Mouse (Mus musculus) limb, embryonic 15.5 days (tissue): ENCODE measurements at regions not wholly inside any gene's neighbourhood (a gene's known extent, or its start where the extent isn't known, plus 50 kb on each side); places are given as distances from the start of the nearest gene placed in this dataset.

ENCODE experiments used
- ATAC-seq: fragments of 200-750 bp; cut with Nextera tagmentation; 2 replicates; pipeline ENCODE4 v1.8.0; 2017; ENCODE audit warnings: low read depth, moderate TSS enrichment; ENCODE audit not compliant: insufficient number of reproducible peaks, low FRiP score, low TSS enrichment
- H3K27ac ChIP-seq: fragments of 300-500 bp; sonication (generic); 2 replicates; pipeline ENCODE4 v1.5.1; 2015; ENCODE audit warnings: moderate library complexity, mild to moderate bottlenecking, inconsistent platforms
- H3K27me3 ChIP-seq: fragments of 300-500 bp; sonication (generic); 2 replicates; pipeline ENCODE4 v1.6.1; 2015; ENCODE audit warnings: inconsistent platforms
- H3K36me3 ChIP-seq: fragments of 300-500 bp; sonication (generic); 2 replicates; pipeline ENCODE4 v1.6.1; 2015; ENCODE audit warnings: inconsistent platforms
- H3K4me1 ChIP-seq: fragments of 300-500 bp; sonication (generic); 2 replicates; pipeline ENCODE4 v1.6.1; 2015; ENCODE audit warnings: inconsistent platforms
- H3K4me2 ChIP-seq: fragments of 300-500 bp; sonication (generic); 2 replicates; pipeline ENCODE4 v1.6.1; 2015; ENCODE audit warnings: mild to moderate bottlenecking, inconsistent platforms
- H3K4me3 ChIP-seq: fragments of 300-500 bp; sonication (generic); 2 replicates; pipeline ENCODE4 v1.5.1; 2015; ENCODE audit warnings: mild to moderate bottlenecking, inconsistent platforms
- H3K9ac ChIP-seq: fragments of 300-500 bp; sonication (generic); 2 replicates; pipeline ENCODE4 v1.6.1; 2015; ENCODE audit warnings: inconsistent platforms
- H3K9me3 ChIP-seq: fragments of 300-500 bp; sonication (generic); 2 replicates; pipeline ENCODE4 v1.6.1; 2016; ENCODE audit warnings: inconsistent platforms
- WGBS: fragments of 180-500 bp; shearing (Covaris S2); methylation state at CpG from one replicate; pipeline ENCODE4 v1.1.7; 2015; 5-methylcytosine and 5-hydroxymethylcytosine counted together

GRCm38 (mm10) chr16:23670161-23670560, 149.5 kb upstream of the Masp1 start:
- no peaks in the 10 kb centered on the region for H3K4me1 ChIP-seq
- H3K9ac ChIP-seq: no peak overlapping the region
- 81% methylated on average over 4 of the region's 4 CpGs for WGBS
- no peak for ATAC-seq
- H3K4me2 ChIP-seq: no peak overlapping the region
- no peaks in the 10 kb centered on the region for H3K27me3 ChIP-seq
- no peaks in the 10 kb centered on the region for H3K36me3 ChIP-seq
- H3K27ac ChIP-seq: no peak overlapping the region
- no peaks in the 10 kb centered on the region for H3K9me3 ChIP-seq
- H3K4me3 ChIP-seq: no peak overlapping the region

GRCm38 (mm10) chr16:23669651-23670050, 149.0 kb upstream of the Masp1 start:
- Histone ChIP-seq H3K4me1 (no peaks in the 10 kb centered on the region), H3K9me3 (no peaks in the 10 kb centered on the region), H3K36me3 (no peaks in the 10 kb centered on the region), H3K27ac (no peak overlapping the region), H3K9ac (no peak overlapping the region), H3K27me3 (no peaks in the 10 kb centered on the region), H3K4me2 (no peak overlapping the region), H3K4me3 (no peak overlapping the region)
- WGBS: 85% methylated on average over 4 of the region's 4 CpGs
- ATAC-seq: no peak
